In the genomic region with DNA sequence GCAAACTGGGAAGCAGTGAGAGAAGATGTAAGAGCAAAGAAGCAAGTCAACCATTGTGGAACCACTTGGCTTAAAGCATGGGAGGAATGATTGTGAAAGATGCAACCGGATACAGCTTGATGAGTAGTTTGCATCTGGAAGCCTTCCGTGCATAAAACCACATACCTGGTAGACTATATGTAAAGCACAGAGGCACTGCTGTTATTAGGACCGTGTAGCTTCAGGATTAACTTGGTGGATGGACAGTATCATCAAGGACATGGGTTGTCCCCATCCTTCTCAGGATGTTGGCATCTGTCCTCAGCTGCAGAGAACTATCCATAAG, we compare ENCODE assay signal across 25 mouse cellular contexts.
DNase-seq lines count a peak whose midpoint lies in the region; ATAC-seq and TF ChIP-seq lines count a peak whose summit lies in the region.
"Had no signal": no experiment of that assay in that cellular context is flagged by ENCODE, and none has a peak within 500 bp of the region (broad histone marks: within the 10 kb centered on the region; RNA-seq: fewer than 3 reads in every experiment).

No protein-coding gene starts in this region.

- 83% methylated on average over 3 of the region's 3 CpGs for WGBS in limb, embryonic 12.5 days
- WGBS in limb, embryonic 10.5 days: 96% methylated on average over 3 of the region's 3 CpGs

- no peak for DNase-seq in frontal cortex, postnatal 36 days (ENCODE audit: low spot score in 2 of 2)
- no peak for DNase-seq in limb, embryonic 10.5 days (ENCODE audit: low spot score)
- DNase-seq in MEL (ENCODE audit: low read depth, low spot score): no peak
- DNase-seq in adrenal gland, adult 8-10 months: no peak
- DNase-seq in retina, embryonic 14.5 days (ENCODE audit: low spot score): no peak
- DNase-seq: adrenal gland, postnatal 14 days; cerebellum, adult 11-12 months; cerebellum, adult 9-10 months; cerebellum, postnatal 25 days; gastrocnemius, postnatal 10 days; heart, adult 2 months; heart, postnatal 14 days had no signal

- H3K27ac ChIP-seq in limb, embryonic 12.5 days: peak overlapping the region; percentile 0; the same call in 1 of the 2 replicates
- H3K27ac ChIP-seq in limb, embryonic 10.5 days: no peak overlapping the region
- H3K27ac ChIP-seq in MEL (ENCODE audit: control insufficient read depth, low read depth, low read length): peak overlapping the region; percentile 57
- H3K27ac ChIP-seq: embryonic facial prominence, embryonic 13.5 days; forebrain, embryonic 13.5 days; heart, adult 2 months; heart, embryonic 15.5 days; hindbrain, embryonic 13.5 days; hindbrain, postnatal 0 days; intestine, embryonic 15.5 days had no signal

- no peaks in the 10 kb centered on the region for H3K9me3 ChIP-seq in limb, embryonic 12.5 days
- H3K9me3 ChIP-seq in limb, embryonic 10.5 days (replicated peaks): no peaks in the 10 kb centered on the region
- no peaks in the 10 kb centered on the region for H3K9me3 ChIP-seq in MEL (replicated peaks; ENCODE audit: insufficient read depth, low read length)
- H3K9me3 ChIP-seq: embryonic facial prominence, embryonic 13.5 days; forebrain, embryonic 13.5 days; G1E; heart, embryonic 15.5 days; hindbrain, embryonic 13.5 days; intestine, embryonic 15.5 days had no signal

- H3K9ac ChIP-seq in limb, embryonic 12.5 days (replicated peaks): no peak overlapping the region
- H3K9ac ChIP-seq in MEL (ENCODE audit: control insufficient read depth, low read depth, low read length, poor library complexity, severe bottlenecking): 0 out of 2 replicates have a peak overlapping the region, but pooled peaks have one; percentile 7
- H3K9ac ChIP-seq: embryonic facial prominence, embryonic 13.5 days; forebrain, embryonic 13.5 days; forebrain, postnatal 0 days; heart, embryonic 15.5 days; hindbrain, embryonic 13.5 days; intestine, embryonic 15.5 days had no signal

- ATAC-seq in frontal cortex, adult (ENCODE audit: low TSS enrichment): peak; percentile 11; the same call in 1 of the 2 replicates
- ATAC-seq in limb, embryonic 12.5 days (ENCODE audit: insufficient number of reproducible peaks, insufficient read depth, low FRiP score, low TSS enrichment, low read depth): no peak
- ATAC-seq: forebrain, embryonic 13.5 days; intestine, embryonic 15.5 days; Patski had no signal

- no peak overlapping the region for H3K4me2 ChIP-seq in limb, embryonic 12.5 days
- H3K4me2 ChIP-seq in myocyte (ENCODE audit: low read depth): peak overlapping the region; percentile 31
- H3K4me2 ChIP-seq: embryonic facial prominence, embryonic 13.5 days; forebrain, embryonic 13.5 days; heart, embryonic 11.5 days; heart, embryonic 15.5 days; hindbrain, embryonic 13.5 days; intestine, embryonic 15.5 days had no signal

- no peaks in the 10 kb centered on the region for H3K79me2 ChIP-seq in MEL (ENCODE audit: control insufficient read depth, insufficient read depth, low read length, poor library complexity)
- no peaks in the 10 kb centered on the region for H3K79me2 ChIP-seq in myocyte (ENCODE audit: control insufficient read depth, insufficient read depth)

- no peak for TF ChIP-seq RAD21 in MEL (IDR thresholded peaks at IDR 0.05; ENCODE audit: low read depth, low read length)

- H3K36me3 ChIP-seq in limb, embryonic 12.5 days: peaks cover 8% of the 10 kb centered on the region; the same call in 1 of the 2 replicates
- no peaks in the 10 kb centered on the region for H3K36me3 ChIP-seq in limb, embryonic 10.5 days
- peaks cover 0 to 12% of the 10 kb centered on the region in 2 experiments; a peak in 2 of 4 replicates for H3K36me3 ChIP-seq in MEL (ENCODE audit: control insufficient read depth in 1 of 2, insufficient read depth in 2 of 2, low read length in 2 of 2)
- H3K36me3 ChIP-seq in myocyte (ENCODE audit: control insufficient read depth, insufficient read depth): peaks cover 19% of the 10 kb centered on the region
- H3K36me3 ChIP-seq: heart, embryonic 15.5 days; intestine, embryonic 15.5 days had no signal

- no peaks in the 10 kb centered on the region for H3K27me3 ChIP-seq in limb, embryonic 12.5 days
- H3K27me3 ChIP-seq in limb, embryonic 10.5 days (ENCODE audit: low read depth, poor library complexity, severe bottlenecking): no peaks in the 10 kb centered on the region
- H3K27me3 ChIP-seq in MEL (ENCODE audit: control insufficient read depth in 1 of 2, insufficient read depth in 2 of 2, low read length in 2 of 2) (no peaks in the 10 kb centered on the region), myocyte (ENCODE audit: control insufficient read depth, insufficient read depth, insufficient read length) (no peaks in the 10 kb centered on the region)
- H3K27me3 ChIP-seq: embryonic facial prominence, embryonic 13.5 days; forebrain, embryonic 13.5 days; heart, embryonic 15.5 days; hindbrain, embryonic 13.5 days; intestine, embryonic 15.5 days; Patski had no signal

- TF ChIP-seq EP300 in MEL (IDR thresholded peaks at IDR 0.05; ENCODE audit: low read depth in 1 of 2, low read length in 2 of 2): no peak

- no peak overlapping the region for H3ac ChIP-seq in myocyte (ENCODE audit: control insufficient read depth, insufficient read length)

- H3K4me3 ChIP-seq in limb, embryonic 12.5 days (replicated peaks): no peak overlapping the region
- no peak overlapping the region for H3K4me3 ChIP-seq in limb, embryonic 10.5 days
- no peak overlapping the region for H3K4me3 ChIP-seq in MEL (ENCODE audit: control insufficient read depth in 1 of 2, insufficient read depth in 1 of 2, low read depth in 2 of 2, low read length in 2 of 2)
- H3K4me3 ChIP-seq in myocyte: no peak overlapping the region
- H3K4me3 ChIP-seq: embryonic facial prominence, embryonic 13.5 days; forebrain, embryonic 13.5 days; heart, adult 2 months; heart, embryonic 15.5 days; hindbrain, embryonic 13.5 days; intestine, embryonic 15.5 days had no signal

- TF ChIP-seq POLR2A in MEL (IDR thresholded peaks at IDR 0.05; ENCODE audit: control insufficient read depth in 1 of 2, insufficient read depth in 1 of 2, low read depth in 1 of 2, low read length in 2 of 2, poor library complexity in 1 of 2): no peak
- no peak for TF ChIP-seq POLR2A in myocyte (IDR thresholded peaks at IDR 0.05; ENCODE audit: insufficient read length, low read depth)

- no peak for TF ChIP-seq CTCF in MEL (IDR thresholded peaks at IDR 0.05 in 2 of 3, conservative IDR thresholded peaks at IDR 0.05 in 1 of 3; ENCODE audit: control insufficient read depth in 1 of 3, insufficient read depth in 1 of 3, low read depth in 2 of 3, low read length in 3 of 3, poor library complexity in 1 of 3, severe bottlenecking in 1 of 3)

- peaks cover 13% of the 10 kb centered on the region for H3K4me1 ChIP-seq in limb, embryonic 12.5 days (replicated peaks)
- 0 out of 2 replicates have a peak, but pooled peaks cover 1% of the 10 kb centered on the region for H3K4me1 ChIP-seq in limb, embryonic 10.5 days
- peaks cover 4 to 16% of the 10 kb centered on the region in 2 experiments for H3K4me1 ChIP-seq in MEL (ENCODE audit: control insufficient read depth in 1 of 2, insufficient read depth in 2 of 2, low read length in 2 of 2)
- H3K4me1 ChIP-seq: forebrain, embryonic 13.5 days; heart, embryonic 15.5 days; hindbrain, embryonic 13.5 days; intestine, embryonic 15.5 days had no signal

TF ChIP-seq in MEL, 35 proteins besides CTCF, POLR2A, EP300 and RAD21:
- TF ChIP-seq ZKSCAN1 (IDR thresholded peaks at IDR 0.05; ENCODE audit: low read depth, low read length) (no peak), USF2 (IDR thresholded peaks at IDR 0.05; ENCODE audit: borderline replicate concordance in 1 of 2, insufficient read depth in 1 of 2, low read depth in 1 of 2, low read length in 2 of 2) (no peak), TCF12 (IDR thresholded peaks at IDR 0.05; ENCODE audit: low read depth, low read length) (no peak), SMC3 (IDR thresholded peaks at IDR 0.05; ENCODE audit: low read depth, low read length) (no peak), MAX (IDR thresholded peaks at IDR 0.05; ENCODE audit: low read length) (no peak), SIN3A (IDR thresholded peaks at IDR 0.05; ENCODE audit: low read length) (no peak), GATA1 (IDR thresholded peaks at IDR 0.05; ENCODE audit: low read depth, low read length) (no peak), MAFK (IDR thresholded peaks at IDR 0.05; ENCODE audit: borderline replicate concordance, low read depth, low read length) (no peak)

TF ChIP-seq in myocyte, 11 proteins besides CTCF, POLR2A, EP300 and RAD21:
- no peak for TF ChIP-seq CEBPB (IDR thresholded peaks at IDR 0.05; ENCODE audit: insufficient read depth, poor library complexity, severe bottlenecking)
- TF ChIP-seq MAX (IDR thresholded peaks at IDR 0.05; ENCODE audit: low read depth): no peak
- no peak for TF ChIP-seq MYOD1 (IDR thresholded peaks at IDR 0.05; ENCODE audit: control insufficient read depth in 1 of 3, insufficient read length in 2 of 3, low read depth in 2 of 3)
- TF ChIP-seq MYOG (IDR thresholded peaks at IDR 0.05; ENCODE audit: control insufficient read depth in 1 of 3, insufficient read depth in 1 of 3, insufficient read length in 2 of 3, low read depth in 2 of 3): no peak
- TF ChIP-seq SRF (IDR thresholded peaks at IDR 0.05; ENCODE audit: control insufficient read depth, insufficient read length, low read depth): no peak
- TF ChIP-seq USF1 (IDR thresholded peaks at IDR 0.05; ENCODE audit: low read depth): no peak
